Mouse (Mus musculus): ENCODE measurements around the gene Cacnb4.

GRCm38 (mm10) chr2:52533696-52534095, 142.9 kb downstream of the Cacnb4 start:
- TF ChIP-seq CTCF (conservative IDR thresholded peaks at IDR 0.05; ENCODE audit: low read length) (no peak), POU5F1 (IDR thresholded peaks at IDR 0.05; ENCODE audit: borderline replicate concordance, low read length) (no peak)
